Mouse (Mus musculus): Measurements from ENCODE around the gene Pgm2l1. TPM values are rescaled to one million over a fixed set of nuclear protein-coding genes. Genes with fewer than 3 reads are reported as not detected.
"Not testable (repeated sequence)": the region's sequence is repeated elsewhere in the genome, so short reads cannot be mapped to it uniquely, and the experiment has no call there.

Gene Pgm2l1
- polyA plus RNA-seq, 1 experiment = 6.4 TPM

DNA sequence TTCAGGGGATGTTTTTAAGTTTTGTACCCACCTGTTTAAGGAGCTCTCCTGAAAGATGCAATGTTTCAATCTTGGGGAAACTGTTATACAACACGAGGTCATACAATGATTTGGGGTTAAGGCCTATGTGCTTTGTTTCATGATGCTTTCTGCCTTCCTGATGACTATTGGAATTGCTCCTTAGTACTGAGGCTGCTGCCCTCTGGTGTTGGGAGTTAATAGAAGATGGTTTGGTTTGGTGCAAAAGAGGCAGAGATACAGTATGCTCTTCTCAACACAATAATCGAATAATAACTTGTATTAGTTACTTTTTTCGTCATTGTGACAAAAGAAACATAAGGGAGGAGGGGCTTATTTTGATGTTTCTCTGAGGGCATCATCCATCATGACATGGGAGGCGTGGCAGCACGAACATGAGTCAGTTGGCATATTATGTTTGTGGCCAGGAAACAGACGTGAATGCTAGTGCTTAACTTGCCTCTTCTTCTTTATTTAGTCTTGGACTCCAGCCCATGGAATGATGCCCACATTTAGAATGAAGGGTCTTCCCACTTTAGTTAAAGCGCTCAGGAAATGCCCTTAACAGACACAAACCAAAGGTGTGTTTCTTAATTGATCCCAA is 7.2 kb downstream of the Pgm2l1 start:
- 22% methylated on average over 7 of the region's 7 CpGs for WGBS
- Histone ChIP-seq H3K27ac (ENCODE audit: control insufficient read depth, insufficient read depth, low read depth, low read length, poor library complexity) (no peak overlapping the region), H3K4me1 (ENCODE audit: control insufficient read depth, insufficient read depth, low read length) (no peaks in the 10 kb centered on the region), H3K4me3 (replicated peaks; ENCODE audit: control insufficient read depth, low read depth, low read length) (no peak overlapping the region)
- TF ChIP-seq POLR2A (IDR thresholded peaks at IDR 0.05; ENCODE audit: borderline replicate concordance, control insufficient read depth, low read depth, low read length) (no peak), CTCF (IDR thresholded peaks at IDR 0.05; ENCODE audit: control insufficient read depth, insufficient read depth, low read length) (0 out of 2 replicates have a peak, but pooled peaks have one; percentile 26)

DNA sequence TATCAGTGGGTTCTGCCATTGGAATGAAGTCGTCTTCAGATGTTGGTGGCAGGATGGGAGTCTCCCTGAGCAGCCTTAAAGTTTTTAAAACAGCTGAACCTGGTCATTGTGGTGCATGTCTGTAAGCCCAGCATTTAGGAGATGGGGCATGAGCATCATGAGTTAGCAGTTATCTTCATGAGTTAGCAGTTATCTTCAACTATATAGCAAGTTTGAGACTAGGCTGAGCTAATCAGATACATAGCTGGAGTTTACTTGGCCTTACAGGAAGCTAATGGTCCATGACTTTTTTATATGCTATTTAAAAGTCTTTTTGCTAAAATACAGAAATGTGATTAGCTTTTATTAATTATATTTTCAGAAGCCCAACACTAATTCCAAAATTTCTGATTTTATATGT is 11.1 kb downstream of the Pgm2l1 start:
- no peak overlapping the region for H3K4me3 ChIP-seq (replicated peaks; ENCODE audit: control insufficient read depth, low read depth, low read length)
- WGBS = 86% methylated on average over 1 of the region's 1 CpGs
- no peak overlapping the region for H3K27ac ChIP-seq (ENCODE audit: control insufficient read depth, insufficient read depth, low read depth, low read length, poor library complexity)
- no peaks in the 10 kb centered on the region for H3K4me1 ChIP-seq (ENCODE audit: control insufficient read depth, insufficient read depth, low read length)
- TF ChIP-seq CTCF (IDR thresholded peaks at IDR 0.05; ENCODE audit: control insufficient read depth, insufficient read depth, low read length) (no peak), POLR2A (IDR thresholded peaks at IDR 0.05; ENCODE audit: borderline replicate concordance, control insufficient read depth, low read depth, low read length) (no peak)

DNA sequence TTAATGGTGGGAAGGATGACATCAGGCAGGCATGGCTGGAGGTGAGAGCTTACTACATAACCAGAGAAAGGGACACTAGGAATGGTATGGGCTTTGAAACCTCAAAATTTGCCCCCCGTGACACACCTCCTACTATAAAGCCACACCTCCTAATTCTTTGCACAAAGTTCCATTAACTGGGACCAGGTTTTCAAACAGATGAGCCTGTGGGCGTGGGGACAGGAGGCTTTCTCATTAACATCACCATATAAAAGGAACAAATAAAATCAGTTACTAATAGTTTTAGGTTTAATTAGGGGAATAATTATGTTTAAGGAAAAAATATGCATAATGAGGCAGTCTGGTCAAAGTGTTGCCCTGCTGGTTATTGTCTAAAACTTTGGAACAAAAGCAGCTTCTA is 13.4 kb downstream of the Pgm2l1 start:
- TF ChIP-seq CTCF (IDR thresholded peaks at IDR 0.05; ENCODE audit: control insufficient read depth, insufficient read depth, low read length) = no peak
- TF ChIP-seq POLR2A (IDR thresholded peaks at IDR 0.05; ENCODE audit: borderline replicate concordance, control insufficient read depth, low read depth, low read length) = no peak
- H3K4me1 ChIP-seq (ENCODE audit: control insufficient read depth, insufficient read depth, low read length) = no peaks in the 10 kb centered on the region
- H3K4me3 ChIP-seq (replicated peaks; ENCODE audit: control insufficient read depth, low read depth, low read length) = no peak overlapping the region
- H3K27ac ChIP-seq (ENCODE audit: control insufficient read depth, insufficient read depth, low read depth, low read length, poor library complexity) = no peak overlapping the region
- WGBS = 85% methylated on average over 2 of the region's 2 CpGs

DNA sequence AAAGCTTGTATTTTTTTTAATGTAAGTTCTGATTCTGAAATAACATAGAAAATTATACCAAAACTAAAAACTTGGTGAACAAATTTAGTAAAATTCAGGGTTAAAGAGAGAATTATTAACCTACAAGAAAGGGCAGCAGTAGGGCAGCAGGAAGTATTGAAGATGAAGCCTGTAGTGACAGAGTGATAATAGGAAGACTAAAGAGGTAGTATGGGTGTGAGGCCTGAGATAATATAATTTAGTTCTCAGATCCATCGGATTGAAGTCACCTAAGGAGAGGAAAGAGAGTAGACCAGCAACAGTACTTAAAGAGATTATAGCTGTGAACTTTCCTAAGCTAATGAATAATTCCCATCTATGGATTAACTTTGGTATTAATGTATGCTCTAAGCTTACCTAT is 15.8 kb downstream of the Pgm2l1 start:
- WGBS = 56% methylated on average over 1 of the region's 1 CpGs
- Histone ChIP-seq H3K4me3 (replicated peaks; ENCODE audit: control insufficient read depth, low read depth, low read length) (no peak overlapping the region), H3K4me1 (ENCODE audit: control insufficient read depth, insufficient read depth, low read length) (no peaks in the 10 kb centered on the region), H3K27ac (ENCODE audit: control insufficient read depth, insufficient read depth, low read depth, low read length, poor library complexity) (no peak overlapping the region)
- no peak for TF ChIP-seq CTCF (IDR thresholded peaks at IDR 0.05; ENCODE audit: control insufficient read depth, insufficient read depth, low read length)
- no peak for TF ChIP-seq POLR2A (IDR thresholded peaks at IDR 0.05; ENCODE audit: borderline replicate concordance, control insufficient read depth, low read depth, low read length)

DNA sequence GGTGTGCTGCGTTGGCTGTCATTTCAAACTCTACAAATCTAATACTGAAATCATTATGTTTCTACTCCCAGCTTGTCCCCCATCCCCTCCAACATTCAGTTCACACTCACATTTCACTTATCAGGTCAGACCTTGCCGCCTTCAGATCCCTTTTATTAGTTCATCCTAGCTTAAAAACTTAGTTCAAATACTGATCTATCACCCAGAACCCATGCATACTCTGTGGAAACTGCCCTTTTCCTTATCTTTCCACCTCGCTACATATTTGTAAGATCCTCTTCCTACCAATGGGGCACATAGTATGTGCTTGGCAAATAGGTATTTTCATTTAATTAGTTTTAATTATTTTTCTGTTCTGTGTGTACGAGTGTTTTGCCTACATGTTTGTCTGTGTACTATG is 17.0 kb downstream of the Pgm2l1 start:
- H3K27ac ChIP-seq (ENCODE audit: control insufficient read depth, insufficient read depth, low read depth, low read length, poor library complexity) = no peak overlapping the region
- 84% methylated on average over 4 of the region's 4 CpGs for WGBS
- H3K4me1 ChIP-seq (ENCODE audit: control insufficient read depth, insufficient read depth, low read length) = no peaks in the 10 kb centered on the region
- TF ChIP-seq CTCF (IDR thresholded peaks at IDR 0.05; ENCODE audit: control insufficient read depth, insufficient read depth, low read length) (no peak), POLR2A (IDR thresholded peaks at IDR 0.05; ENCODE audit: borderline replicate concordance, control insufficient read depth, low read depth, low read length) (no peak)
- no peak overlapping the region for H3K4me3 ChIP-seq (replicated peaks; ENCODE audit: control insufficient read depth, low read depth, low read length)

DNA sequence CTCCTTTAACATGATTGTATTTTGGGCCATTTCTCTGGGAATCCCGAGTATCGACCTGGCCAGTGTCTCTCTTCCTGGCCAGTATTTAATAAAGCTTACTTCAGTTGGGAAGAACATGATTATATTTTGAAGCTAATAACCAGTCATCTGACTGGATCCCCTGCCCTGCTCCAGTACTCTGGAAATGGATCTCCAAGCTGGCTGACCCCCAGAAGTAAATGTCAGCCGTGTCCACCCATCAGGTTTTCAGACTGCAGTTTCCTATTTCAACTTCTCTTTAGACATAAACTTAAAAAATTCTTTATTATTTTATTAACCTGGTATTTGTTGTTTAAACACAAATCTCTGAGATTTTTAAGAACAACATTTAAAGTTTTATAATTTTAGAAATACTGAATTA is 18.0 kb downstream of the Pgm2l1 start:
- WGBS = 94% methylated on average over 3 of the region's 3 CpGs
- H3K4me3 ChIP-seq (replicated peaks; ENCODE audit: control insufficient read depth, low read depth, low read length) = no peak overlapping the region
- H3K4me1 ChIP-seq (ENCODE audit: control insufficient read depth, insufficient read depth, low read length) = no peaks in the 10 kb centered on the region
- no peak overlapping the region for H3K27ac ChIP-seq (ENCODE audit: control insufficient read depth, insufficient read depth, low read depth, low read length, poor library complexity)
- TF ChIP-seq POLR2A (IDR thresholded peaks at IDR 0.05; ENCODE audit: borderline replicate concordance, control insufficient read depth, low read depth, low read length) (no peak), CTCF (IDR thresholded peaks at IDR 0.05; ENCODE audit: control insufficient read depth, insufficient read depth, low read length) (no peak)

DNA sequence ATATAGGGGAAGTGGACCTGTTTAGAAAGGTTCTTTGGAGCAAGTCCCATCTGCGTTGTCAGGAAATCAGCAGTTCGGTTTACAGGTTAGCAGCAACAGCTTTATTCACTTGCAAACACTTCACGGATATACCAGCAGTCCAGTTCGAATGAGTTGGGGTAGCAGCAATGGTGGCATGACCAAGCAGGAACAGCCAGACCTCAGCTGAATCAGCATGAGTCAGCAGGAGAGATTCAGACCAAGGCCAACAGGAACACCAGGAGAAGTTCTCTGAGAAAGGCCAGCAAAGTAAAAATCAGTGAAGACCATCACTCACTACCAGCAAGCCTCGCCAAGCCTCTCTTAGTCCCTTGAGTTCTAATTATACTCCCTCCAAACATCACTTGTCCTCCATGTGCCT is 23.5 kb downstream of the Pgm2l1 start:
- H3K27ac ChIP-seq (ENCODE audit: control insufficient read depth, insufficient read depth, low read depth, low read length, poor library complexity) = no peak overlapping the region
- 89% methylated on average over 5 of the region's 5 CpGs for WGBS
- H3K4me1 ChIP-seq (ENCODE audit: control insufficient read depth, insufficient read depth, low read length) = no peaks in the 10 kb centered on the region
- no peak for TF ChIP-seq POLR2A (IDR thresholded peaks at IDR 0.05; ENCODE audit: borderline replicate concordance, control insufficient read depth, low read depth, low read length)
- no peak for TF ChIP-seq CTCF (IDR thresholded peaks at IDR 0.05; ENCODE audit: control insufficient read depth, insufficient read depth, low read length)
- H3K4me3 ChIP-seq (replicated peaks; ENCODE audit: control insufficient read depth, low read depth, low read length) = no peak overlapping the region

DNA sequence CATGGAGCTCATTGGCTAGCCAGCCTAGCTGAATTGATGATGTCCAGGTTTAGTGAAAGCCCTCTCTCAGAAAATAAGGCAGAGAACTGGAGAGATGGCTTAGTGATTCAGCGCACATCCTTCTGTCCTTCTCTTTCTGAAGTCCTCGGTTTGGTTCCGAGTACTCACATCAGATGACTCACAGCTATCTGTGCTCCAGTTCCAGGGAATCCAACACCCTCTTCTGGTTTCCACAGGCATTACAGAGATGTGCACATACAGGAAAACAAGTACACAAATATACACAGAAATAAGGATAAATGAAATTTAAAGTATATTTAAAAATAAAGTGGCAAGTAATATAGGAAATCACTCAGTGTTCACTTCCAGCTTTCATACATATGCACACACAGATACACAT is 35.2 kb downstream of the Pgm2l1 start:
- H3K4me3 ChIP-seq (replicated peaks; ENCODE audit: control insufficient read depth, low read depth, low read length) = no peak overlapping the region
- no peak overlapping the region for H3K27ac ChIP-seq (ENCODE audit: control insufficient read depth, insufficient read depth, low read depth, low read length, poor library complexity)
- H3K4me1 ChIP-seq (ENCODE audit: control insufficient read depth, insufficient read depth, low read length) = no peaks in the 10 kb centered on the region
- TF ChIP-seq POLR2A (IDR thresholded peaks at IDR 0.05; ENCODE audit: borderline replicate concordance, control insufficient read depth, low read depth, low read length) (no peak), CTCF (IDR thresholded peaks at IDR 0.05; ENCODE audit: control insufficient read depth, insufficient read depth, low read length) (no peak)
- 77% methylated on average over 3 of the region's 3 CpGs for WGBS

DNA sequence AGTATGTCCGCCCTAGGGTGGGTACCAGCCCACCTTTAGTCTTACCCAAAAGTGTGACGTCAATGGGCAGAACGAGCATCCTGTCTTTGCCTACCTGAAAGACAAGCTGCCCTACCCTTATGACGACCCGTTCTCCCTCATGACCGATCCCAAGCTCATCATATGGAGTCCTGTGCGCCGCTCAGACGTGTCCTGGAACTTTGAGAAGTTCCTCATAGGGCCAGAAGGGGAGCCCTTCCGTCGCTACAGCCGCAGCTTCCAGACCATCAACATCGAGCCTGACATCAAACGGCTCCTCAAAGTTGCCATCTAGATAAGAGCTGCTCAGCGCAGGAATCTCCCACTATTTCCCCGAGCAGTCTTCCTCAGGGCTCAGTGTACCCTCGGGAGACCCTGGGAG is 37.7 kb downstream of the Pgm2l1 start:
- not testable (repeated sequence) for H3K27ac ChIP-seq (ENCODE audit: control insufficient read depth, insufficient read depth, low read depth, low read length, poor library complexity); H3K4me3 ChIP-seq (replicated peaks; ENCODE audit: control insufficient read depth, low read depth, low read length); H3K4me1 ChIP-seq (ENCODE audit: control insufficient read depth, insufficient read depth, low read length)
- WGBS = 86% methylated on average over 17 of the region's 17 CpGs
